Mouse (Mus musculus): ENCODE results near the gene Dnajc11. TPM values are rescaled to one million over a fixed set of nuclear protein-coding genes. Genes with fewer than 3 reads are reported as not detected.

Dnajc11 gene
- polyA plus RNA-seq, 1 experiment, result 61.5 TPM

DNA sequence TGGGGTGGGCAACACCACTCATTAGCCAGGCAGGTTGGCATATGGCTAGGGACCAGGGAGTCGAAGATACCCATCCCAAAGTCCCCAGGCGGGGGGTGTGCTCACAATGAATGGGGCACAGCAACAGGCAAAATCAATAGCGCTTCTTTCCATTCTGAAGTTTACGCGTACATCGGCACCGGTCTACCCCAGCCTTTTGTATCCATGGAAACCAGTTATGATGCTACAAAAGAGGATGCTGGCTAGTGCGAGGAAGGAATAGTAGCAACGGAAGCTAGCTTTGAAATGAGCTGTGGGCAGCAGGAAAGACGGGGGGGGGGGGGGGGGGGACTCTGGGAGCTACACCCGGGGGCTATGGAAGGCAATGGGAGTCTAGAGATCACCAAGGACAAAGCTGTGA lies 17.2 kb upstream of the Dnajc11 start:
- H3ac ChIP-seq (ENCODE audit: control insufficient read depth, insufficient read length, low read depth), result no peak overlapping the region
- no peaks in the 10 kb centered on the region for H3K79me3 ChIP-seq (ENCODE audit: low read depth)
- H3K4me3 ChIP-seq (ENCODE audit: insufficient read depth, poor library complexity, severe bottlenecking), result no peak overlapping the region
- H3K79me2 ChIP-seq (ENCODE audit: control insufficient read depth, insufficient read depth), result no peaks in the 10 kb centered on the region
- peaks cover 7% of the 10 kb centered on the region for H3K27me3 ChIP-seq (ENCODE audit: control insufficient read depth, insufficient read depth, insufficient read length)
- H3K36me3 ChIP-seq (ENCODE audit: control insufficient read depth, insufficient read depth), result no peaks in the 10 kb centered on the region
- TF ChIP-seq MYOG (IDR thresholded peaks at IDR 0.05; ENCODE audit: control insufficient read depth, extremely low read depth, insufficient read length) (no peak), FOSL1 (IDR thresholded peaks at IDR 0.05; ENCODE audit: insufficient read depth, low read length, poor library complexity, severe bottlenecking) (no peak), USF1 (IDR thresholded peaks at IDR 0.05; ENCODE audit: low read depth) (no peak), MYOD1 (IDR thresholded peaks at IDR 0.05; ENCODE audit: control insufficient read depth, insufficient read length, low read depth) (no peak), CEBPB (IDR thresholded peaks at IDR 0.05; ENCODE audit: low read depth) (no peak), CTCF (IDR thresholded peaks at IDR 0.05; ENCODE audit: control insufficient read depth, insufficient read depth, insufficient read length) (no peak), MAX (IDR thresholded peaks at IDR 0.05) (no peak)

DNA sequence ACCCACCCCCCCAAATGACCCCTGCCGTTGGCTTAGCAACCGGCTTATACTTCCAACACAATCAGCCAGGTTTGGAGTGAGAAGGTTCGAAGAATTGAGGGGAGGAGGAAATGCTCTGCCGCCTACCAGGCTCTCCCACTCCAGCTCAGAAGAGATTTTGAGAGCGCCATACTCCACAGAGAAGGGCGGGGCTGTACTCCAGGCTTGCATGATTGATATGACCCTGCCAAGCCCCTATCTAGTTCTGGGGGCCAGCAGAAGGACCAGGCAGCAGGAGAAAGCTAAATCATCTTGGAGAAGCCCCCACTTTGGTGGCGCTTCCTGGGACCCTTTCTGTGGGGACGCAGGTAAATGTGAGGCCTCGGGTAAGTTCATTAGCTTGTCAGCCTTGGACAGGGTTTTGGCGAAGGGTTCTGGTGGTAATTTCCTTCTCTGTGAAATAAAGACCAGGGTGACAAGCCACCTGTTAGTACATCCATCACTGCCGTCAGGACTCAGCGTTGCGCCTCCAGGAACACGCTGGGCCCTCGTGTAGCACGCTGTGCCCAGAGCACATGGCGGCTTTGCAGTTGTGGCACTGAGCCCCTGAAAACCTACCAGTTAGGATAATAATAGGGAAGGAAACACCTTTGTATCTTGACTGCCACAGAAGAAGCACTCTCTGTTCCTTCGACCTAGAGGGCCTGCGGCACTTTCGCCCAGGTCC lies 14.2 kb upstream of the Dnajc11 start:
- no peak overlapping the region for H3ac ChIP-seq (ENCODE audit: control insufficient read depth, insufficient read length, low read depth)
- no peaks in the 10 kb centered on the region for H3K79me3 ChIP-seq (ENCODE audit: low read depth)
- H3K27me3 ChIP-seq (ENCODE audit: control insufficient read depth, insufficient read depth, insufficient read length), result peaks cover 1% of the 10 kb centered on the region
- H3K79me2 ChIP-seq (ENCODE audit: control insufficient read depth, insufficient read depth), result no peaks in the 10 kb centered on the region
- H3K36me3 ChIP-seq (ENCODE audit: control insufficient read depth, insufficient read depth), result no peaks in the 10 kb centered on the region
- H3K4me3 ChIP-seq (ENCODE audit: insufficient read depth, poor library complexity, severe bottlenecking), result no peak overlapping the region
- TF ChIP-seq CEBPB (IDR thresholded peaks at IDR 0.05; ENCODE audit: low read depth) (no peak), MYOG (IDR thresholded peaks at IDR 0.05; ENCODE audit: control insufficient read depth, extremely low read depth, insufficient read length) (no peak), CTCF (IDR thresholded peaks at IDR 0.05; ENCODE audit: control insufficient read depth, insufficient read depth, insufficient read length) (no peak), MAX (IDR thresholded peaks at IDR 0.05) (no peak), FOSL1 (IDR thresholded peaks at IDR 0.05; ENCODE audit: insufficient read depth, low read length, poor library complexity, severe bottlenecking) (no peak), MYOD1 (IDR thresholded peaks at IDR 0.05; ENCODE audit: control insufficient read depth, insufficient read length, low read depth) (no peak), USF1 (IDR thresholded peaks at IDR 0.05; ENCODE audit: low read depth) (no peak)

DNA sequence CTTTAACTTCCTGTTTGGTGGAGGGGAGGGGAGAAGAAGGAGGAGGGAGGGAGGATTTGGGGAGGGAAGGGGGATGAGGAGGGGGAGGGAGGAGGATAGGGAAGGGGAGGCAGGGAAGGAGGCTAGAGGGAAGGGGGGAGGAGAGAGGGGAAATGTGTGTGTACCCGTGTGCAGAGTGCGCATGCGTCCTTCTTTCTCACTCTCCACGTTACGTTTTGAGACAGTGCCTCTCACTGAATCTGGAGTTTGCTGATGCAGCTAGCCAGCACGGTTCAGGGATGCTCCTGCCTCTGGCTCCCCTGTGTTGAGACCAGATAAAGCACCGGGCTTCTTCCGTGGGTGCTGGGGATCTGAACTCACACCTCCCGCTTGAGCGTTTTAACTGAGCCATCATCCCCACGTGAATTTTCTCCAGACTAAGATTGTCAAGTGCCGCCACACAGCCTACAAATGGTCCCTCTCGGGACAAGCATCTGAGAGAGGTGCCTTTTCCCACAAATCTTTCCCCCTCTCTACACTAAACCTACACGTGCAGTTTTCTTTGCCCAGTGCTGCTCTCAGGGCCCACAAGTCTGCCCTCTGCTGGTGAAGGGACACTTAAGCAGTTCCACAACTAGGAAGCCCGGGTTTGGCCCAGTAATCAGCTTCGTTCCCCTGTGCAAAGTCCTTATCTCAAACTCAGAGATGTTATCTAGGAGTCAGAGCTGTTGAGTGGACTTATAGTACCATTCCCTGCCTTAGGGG lies 13.4 kb upstream of the Dnajc11 start:
- no peaks in the 10 kb centered on the region for H3K27me3 ChIP-seq (ENCODE audit: control insufficient read depth, insufficient read depth, insufficient read length)
- no peak overlapping the region for H3ac ChIP-seq (ENCODE audit: control insufficient read depth, insufficient read length, low read depth)
- H3K79me2 ChIP-seq (ENCODE audit: control insufficient read depth, insufficient read depth), result no peaks in the 10 kb centered on the region
- no peaks in the 10 kb centered on the region for H3K36me3 ChIP-seq (ENCODE audit: control insufficient read depth, insufficient read depth)
- H3K4me3 ChIP-seq (ENCODE audit: insufficient read depth, poor library complexity, severe bottlenecking), result no peak overlapping the region
- no peaks in the 10 kb centered on the region for H3K79me3 ChIP-seq (ENCODE audit: low read depth)
- TF ChIP-seq MYOG (IDR thresholded peaks at IDR 0.05; ENCODE audit: control insufficient read depth, extremely low read depth, insufficient read length) (no peak), USF1 (IDR thresholded peaks at IDR 0.05; ENCODE audit: low read depth) (no peak), CEBPB (IDR thresholded peaks at IDR 0.05; ENCODE audit: low read depth) (no peak), MYOD1 (IDR thresholded peaks at IDR 0.05; ENCODE audit: control insufficient read depth, insufficient read length, low read depth) (no peak), CTCF (IDR thresholded peaks at IDR 0.05; ENCODE audit: control insufficient read depth, insufficient read depth, insufficient read length) (peak; percentile 45), FOSL1 (IDR thresholded peaks at IDR 0.05; ENCODE audit: insufficient read depth, low read length, poor library complexity, severe bottlenecking) (no peak)

GRCm38 (mm10) chr4:151922124-151922523 lies 11.4 kb upstream of the Dnajc11 start:
- Histone ChIP-seq H3K27me3 (ENCODE audit: control insufficient read depth, insufficient read depth, insufficient read length) (no peaks in the 10 kb centered on the region), H3K79me2 (ENCODE audit: control insufficient read depth, insufficient read depth) (no peaks in the 10 kb centered on the region), H3K79me3 (ENCODE audit: low read depth) (no peaks in the 10 kb centered on the region), H3K4me3 (ENCODE audit: insufficient read depth, poor library complexity, severe bottlenecking) (no peak overlapping the region), H3ac (ENCODE audit: control insufficient read depth, insufficient read length, low read depth) (no peak overlapping the region), H3K36me3 (ENCODE audit: control insufficient read depth, insufficient read depth) (no peaks in the 10 kb centered on the region)
- TF ChIP-seq CTCF (IDR thresholded peaks at IDR 0.05; ENCODE audit: control insufficient read depth, insufficient read depth, insufficient read length) (no peak), FOSL1 (IDR thresholded peaks at IDR 0.05; ENCODE audit: insufficient read depth, low read length, poor library complexity, severe bottlenecking) (no peak), MAX (IDR thresholded peaks at IDR 0.05) (no peak), USF1 (IDR thresholded peaks at IDR 0.05; ENCODE audit: low read depth) (no peak), MYOG (IDR thresholded peaks at IDR 0.05; ENCODE audit: control insufficient read depth, extremely low read depth, insufficient read length) (no peak), MYOD1 (IDR thresholded peaks at IDR 0.05; ENCODE audit: control insufficient read depth, insufficient read length, low read depth) (no peak), CEBPB (IDR thresholded peaks at IDR 0.05; ENCODE audit: low read depth) (no peak)

DNA sequence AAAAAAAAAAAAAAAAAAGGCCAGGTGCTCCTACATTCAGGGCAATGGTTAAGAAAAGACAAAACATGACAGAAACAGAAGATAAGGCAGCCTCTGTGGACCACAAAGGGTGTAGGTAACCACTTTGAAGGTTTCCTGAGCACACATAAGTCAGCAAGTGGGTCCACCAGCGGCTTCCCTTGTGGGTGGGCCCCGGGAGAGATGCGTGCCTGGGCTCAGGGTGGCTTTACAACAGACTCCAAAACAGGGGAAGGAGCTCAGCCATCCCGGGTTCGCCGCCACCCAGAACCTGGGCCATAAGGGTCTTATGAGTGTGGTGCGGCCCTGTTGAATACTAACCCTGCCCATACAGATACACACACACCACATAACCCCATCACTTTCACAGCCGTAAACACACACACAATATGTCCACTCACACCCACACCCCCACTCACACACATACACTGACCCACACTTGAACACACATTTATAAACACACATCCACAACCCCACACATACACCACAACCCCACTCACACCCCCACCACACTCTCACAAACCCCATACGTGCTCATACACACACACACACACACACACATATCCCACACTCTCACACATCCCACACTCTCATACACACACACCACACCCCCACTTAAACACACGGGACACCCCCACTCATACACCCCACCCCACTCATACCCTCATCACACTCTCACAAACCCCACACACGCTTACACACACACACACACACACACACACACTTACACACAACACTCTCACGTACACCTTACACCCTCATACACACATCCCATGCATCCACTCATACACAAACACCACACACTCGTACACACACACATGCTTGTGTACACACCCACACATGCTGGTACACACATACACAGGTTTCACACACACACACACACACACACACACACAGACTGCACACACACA lies 651 bp upstream of the Dnajc11 start:
- no peak overlapping the region for H3K4me3 ChIP-seq (ENCODE audit: insufficient read depth, poor library complexity, severe bottlenecking)
- TF ChIP-seq MYOD1 (IDR thresholded peaks at IDR 0.05; ENCODE audit: control insufficient read depth, insufficient read length, low read depth) (no peak), CTCF (IDR thresholded peaks at IDR 0.05; ENCODE audit: control insufficient read depth, insufficient read depth, insufficient read length) (no peak)

More for the DNA sequence above, 651 bp upstream of the Dnajc11 start:
- Histone ChIP-seq H3K36me3 (ENCODE audit: control insufficient read depth, insufficient read depth) (peaks cover 3% of the 10 kb centered on the region), H3K27me3 (ENCODE audit: control insufficient read depth, insufficient read depth, insufficient read length) (peaks cover 2% of the 10 kb centered on the region), H3K79me2 (ENCODE audit: control insufficient read depth, insufficient read depth) (peaks cover 43% of the 10 kb centered on the region), H3K79me3 (ENCODE audit: low read depth) (peaks cover 39% of the 10 kb centered on the region), H3ac (ENCODE audit: control insufficient read depth, insufficient read length, low read depth) (no peak overlapping the region)

Measured in C2C12 (cell line).